Mouse (Mus musculus) cortical plate, adult 2 months (tissue): ENCODE measurements at regions not wholly inside any gene's neighbourhood (a gene's known extent, or its start where the extent isn't known, plus 50 kb on each side); places are given as distances from the start of the nearest gene placed in this dataset.

Experiments used
- CTCF ChIP-seq: fragments of 200-500 bp; IDR thresholded peaks from 2 replicates; pipeline ENCODE4 v1.5.1; 2011; ENCODE audit warnings: mild to moderate bottlenecking, control low read depth, low read length; ENCODE audit not compliant: insufficient read depth; ENCODE audit errors: extremely low read depth
- POLR2A ChIP-seq: fragments of 200-500 bp; IDR thresholded peaks from 2 replicates; pipeline ENCODE4 v1.6.1; 2011; ENCODE audit warnings: mild to moderate bottlenecking, low read length, control low read depth; ENCODE audit not compliant: insufficient read depth; ENCODE audit errors: extremely low read depth

DNA sequence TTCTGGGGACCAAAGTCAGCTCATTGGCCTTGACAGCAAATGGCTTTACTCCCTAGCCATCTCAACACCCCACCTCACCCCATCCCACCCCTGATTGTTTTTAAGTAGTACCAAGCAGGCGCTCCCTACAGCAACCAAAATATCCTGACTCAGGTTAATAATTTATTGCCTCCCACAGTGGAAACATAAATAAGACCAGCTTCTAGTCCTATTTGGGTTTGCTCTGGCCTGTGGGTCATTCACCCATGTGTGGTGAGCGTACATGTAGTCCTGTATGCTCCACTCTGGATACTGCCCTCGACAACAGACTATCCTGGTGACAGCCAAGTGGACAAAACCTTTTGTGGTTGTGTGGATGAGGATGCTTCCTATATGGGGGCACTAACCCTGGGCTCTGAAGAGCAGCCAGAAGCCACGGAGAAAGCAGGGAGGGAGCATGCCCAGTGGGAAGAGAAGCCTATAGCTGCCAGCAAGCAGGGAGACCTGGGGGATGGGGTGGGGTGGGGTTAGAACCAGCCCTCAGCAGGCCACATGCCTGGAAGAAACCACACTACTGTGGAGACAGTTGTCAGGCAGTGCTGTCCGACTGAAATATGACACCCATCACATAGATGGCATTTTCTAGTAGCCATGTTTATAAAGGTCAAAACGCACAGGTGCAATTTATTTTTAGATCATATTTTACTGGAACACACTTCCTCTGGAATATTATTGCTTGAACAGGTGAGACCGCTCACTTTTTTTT is 141.1 kb upstream of the Irf2bp2 start:
- TF ChIP-seq POLR2A, result no peak
- no peak for TF ChIP-seq CTCF
